Mouse (Mus musculus): ENCODE measurements around the gene Olfr476.

DNA sequence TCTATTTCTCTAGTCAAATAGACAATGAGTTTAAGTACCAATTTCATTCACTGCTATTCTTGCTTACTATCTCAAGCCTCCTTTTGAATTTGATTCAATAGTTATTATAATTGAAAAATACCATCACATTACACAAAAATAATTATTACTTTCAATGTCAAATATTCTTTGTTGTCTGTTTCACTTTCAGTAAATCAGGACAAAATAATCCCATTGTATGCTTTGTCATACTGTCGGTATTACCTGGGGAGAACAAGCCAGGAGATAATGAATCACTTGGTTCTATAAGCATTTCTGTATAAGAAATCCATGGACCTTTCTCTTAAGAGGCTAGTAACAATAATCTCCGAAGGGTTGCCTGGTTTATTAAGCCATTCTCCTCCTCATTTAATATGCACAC, 21.8 kb downstream of the Olfr476 start, which contains the start of gene Olfr477:
- TF ChIP-seq CTCF (IDR thresholded peaks at IDR 0.05; ENCODE audit: low read depth) (no peak), EP300 (IDR thresholded peaks at IDR 0.05; ENCODE audit: low read depth) (no peak)

Data from liver, postnatal 0 days (tissue).